Mouse (Mus musculus) midbrain, embryonic 11.5 days (tissue): ENCODE results near the gene St14. TPM values are rescaled to one million over a fixed set of nuclear protein-coding genes. Genes with fewer than 3 reads are reported as not detected.

ENCODE experiments used
- ATAC-seq: fragments of 200-750 bp; cut with Nextera tagmentation; 2 replicates; pipeline ENCODE4 v1.8.0; 2017; ENCODE audit warnings: moderate TSS enrichment, moderate library complexity; ENCODE audit not compliant: low FRiP score
- DNase-seq: peaks from one replicate; pipeline ENCODE4 v3.0.0; 2015; ENCODE audit warnings: low spot score; ENCODE audit errors: missing footprints
- H3K27ac ChIP-seq: fragments of 300-500 bp; sonication (generic); 2 replicates; pipeline ENCODE4 v1.5.1; 2014; ENCODE audit warnings: low read depth, low read length
- H3K27me3 ChIP-seq: fragments of 300-500 bp; sonication (generic); 2 replicates; pipeline ENCODE4 v1.6.1; 2014; ENCODE audit warnings: mild to moderate bottlenecking, low read length, moderate library complexity, mixed read lengths; ENCODE audit not compliant: control insufficient read depth, insufficient read depth
- H3K36me3 ChIP-seq: fragments of 300-500 bp; sonication (generic); 2 replicates; pipeline ENCODE4 v1.6.1; 2014; ENCODE audit warnings: mild to moderate bottlenecking, low read length, moderate library complexity, mixed read lengths; ENCODE audit not compliant: control insufficient read depth, insufficient read depth
- H3K4me1 ChIP-seq: fragments of 300-500 bp; sonication (generic); 2 replicates; pipeline ENCODE4 v1.6.1; 2014; ENCODE audit warnings: low read length; ENCODE audit not compliant: control insufficient read depth, insufficient read depth
- H3K4me2 ChIP-seq: fragments of 300-500 bp; sonication (generic); 2 replicates; pipeline ENCODE4 v1.6.1; 2014; ENCODE audit warnings: mild to moderate bottlenecking, moderate library complexity
- H3K4me3 ChIP-seq: fragments of 300-500 bp; sonication (generic); 2 replicates; pipeline ENCODE4 v1.5.1; 2014; ENCODE audit warnings: low read depth, low read length
- H3K9ac ChIP-seq: fragments of 300-500 bp; sonication (generic); 2 replicates; pipeline ENCODE4 v1.6.1; 2014; ENCODE audit warnings: low read length
- H3K9me3 ChIP-seq: fragments of 300-500 bp; sonication (generic); 2 replicates; pipeline ENCODE4 v1.6.1; 2016; ENCODE audit warnings: low read length; ENCODE audit not compliant: control insufficient read depth
- WGBS: fragments of 180-500 bp; shearing (Covaris S2); extraction: QIAGEN DNeasy Blood & Tissue Kit; methylation state at CpG from one replicate; pipeline ENCODE4 v1.1.7; 2014; 5-methylcytosine and 5-hydroxymethylcytosine counted together
- polyA plus RNA-seq: library from polyadenylated mRNA; unstranded; fragments of >200 nt; fragmentation: Nextera tagmentation; extraction: Ambion mirVana; gene quantifications from 2 replicates; pipeline ENCODE4 v1.2.1, GENCODE M21; 2014

The St14 gene
- polyA plus RNA-seq, 1 experiment from 2014 or later = 0.60 TPM

DNA sequence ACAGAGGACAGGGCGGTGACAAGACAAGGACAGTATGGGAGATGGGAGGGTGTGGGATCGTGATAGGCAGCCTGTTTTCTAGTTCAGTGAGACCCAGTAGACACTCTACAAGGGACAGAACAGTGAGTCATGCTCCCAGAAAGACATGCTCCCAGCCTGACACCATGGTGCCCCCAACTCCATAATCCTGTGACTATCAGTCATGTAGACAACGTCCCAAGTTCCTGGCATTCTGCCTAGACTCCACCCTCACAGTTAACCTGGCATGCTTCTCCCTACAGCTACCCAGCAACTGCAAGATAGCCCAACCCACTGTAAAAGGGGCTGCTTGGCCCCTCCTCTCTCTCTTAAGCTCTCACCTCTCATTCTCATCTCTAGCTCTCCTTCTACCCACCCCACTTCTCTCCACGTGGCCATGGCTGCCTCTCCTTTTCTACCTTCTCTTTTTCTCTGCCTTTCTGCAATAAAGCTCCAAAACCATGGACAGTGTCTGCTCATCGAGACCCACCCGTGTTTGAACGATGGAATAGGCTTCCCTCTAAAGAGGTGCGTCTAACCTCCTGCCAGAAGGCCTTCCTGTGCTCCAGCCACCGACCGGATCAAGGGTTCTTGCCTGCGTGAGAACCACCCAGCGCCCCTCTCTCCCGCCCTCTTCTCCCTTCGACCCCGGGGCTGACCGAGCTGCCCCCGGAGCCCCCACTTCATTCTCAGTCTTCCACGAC is 39.4 kb downstream of the St14 start:
- WGBS = 88% methylated on average over 18 of the region's 18 CpGs

DNA sequence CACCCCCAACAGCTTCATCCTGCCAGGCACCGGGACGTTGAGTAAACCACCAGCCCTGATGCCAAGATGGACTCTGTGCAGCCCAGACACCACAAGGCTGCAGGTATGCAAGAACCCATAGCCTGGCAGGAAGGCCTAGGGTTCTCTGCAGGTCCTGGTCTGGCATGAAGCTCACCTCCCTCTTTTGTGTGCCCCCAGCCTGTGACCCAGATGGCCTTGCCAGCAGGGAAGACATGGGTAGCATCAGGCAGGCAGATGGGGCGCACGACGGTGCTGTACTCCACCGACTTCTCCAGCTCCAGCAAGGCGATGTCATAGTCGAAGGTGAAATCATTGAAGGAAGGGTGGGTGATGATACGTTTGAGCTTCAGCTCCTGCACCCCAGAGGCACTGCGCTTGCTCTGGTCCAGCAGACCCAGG is 40.5 kb downstream of the St14 start:
- Histone ChIP-seq H3K36me3 (no peaks in the 10 kb centered on the region), H3K27me3 (no peaks in the 10 kb centered on the region), H3K9ac (no peak overlapping the region), H3K4me1 (no peaks in the 10 kb centered on the region), H3K4me3 (no peak overlapping the region), H3K9me3 (no peaks in the 10 kb centered on the region), H3K27ac (no peak overlapping the region), H3K4me2 (no peak overlapping the region)
- DNase-seq = no peak
- no peak for ATAC-seq
- WGBS = 96% methylated on average over 10 of the region's 10 CpGs

More for the DNA sequence above, 39.4 kb downstream of the St14 start:
- no peak overlapping the region for H3K9ac ChIP-seq
- ATAC-seq (no peak), DNase-seq (no peak)
- H3K27ac ChIP-seq = no peak overlapping the region
- no peak overlapping the region for H3K4me2 ChIP-seq
- no peak overlapping the region for H3K4me3 ChIP-seq
- no peaks in the 10 kb centered on the region for H3K4me1 ChIP-seq
- H3K9me3 ChIP-seq = no peaks in the 10 kb centered on the region
- H3K36me3 ChIP-seq = no peaks in the 10 kb centered on the region
- no peaks in the 10 kb centered on the region for H3K27me3 ChIP-seq

DNA sequence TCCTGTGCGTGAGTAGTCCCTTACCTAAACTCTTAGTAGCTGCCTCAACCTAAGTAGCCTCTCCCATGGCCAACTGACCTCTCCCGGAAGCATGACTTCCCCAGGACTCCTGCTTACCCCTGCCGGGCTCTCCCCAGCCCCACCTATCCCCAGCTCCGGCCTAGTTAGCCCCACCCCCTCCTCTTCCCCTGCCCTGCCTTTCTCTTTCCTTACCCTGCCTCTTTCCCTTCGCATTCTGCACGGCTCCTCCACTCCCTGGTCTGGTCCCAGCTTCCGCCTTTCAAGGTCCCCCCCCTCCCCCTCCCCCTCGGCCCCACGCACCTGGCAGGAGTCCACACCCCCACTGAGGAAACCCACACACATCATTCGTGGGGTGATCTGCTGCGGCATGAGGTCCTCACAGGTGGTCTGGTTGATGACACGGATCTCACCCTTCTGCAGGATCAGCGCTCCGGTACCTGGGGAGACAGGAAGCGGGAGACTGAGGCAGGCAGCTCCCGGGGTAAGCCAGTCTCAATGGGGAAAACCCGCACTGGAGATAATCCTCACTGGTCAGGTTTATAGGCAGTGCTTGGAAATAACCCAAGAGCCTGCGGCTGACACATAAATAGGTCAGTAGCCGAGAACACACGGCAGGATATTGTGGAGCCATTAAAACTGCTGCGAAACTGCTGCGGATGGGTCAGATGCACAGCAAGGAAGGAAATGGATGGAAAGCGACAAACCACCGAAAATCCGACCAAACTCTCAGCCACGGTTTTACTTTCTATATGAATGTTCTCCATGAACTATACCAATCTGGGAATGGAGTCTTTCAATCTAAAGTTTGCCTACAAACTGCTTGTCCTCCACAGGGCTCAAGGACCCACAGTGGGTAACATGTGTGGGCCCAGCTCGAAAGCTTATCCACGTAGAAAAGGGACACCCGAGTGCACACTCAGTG is 41.3 kb downstream of the St14 start:
- no peaks in the 10 kb centered on the region for H3K36me3 ChIP-seq
- H3K4me1 ChIP-seq = no peaks in the 10 kb centered on the region
- H3K27ac ChIP-seq = no peak overlapping the region
- H3K9ac ChIP-seq = no peak overlapping the region
- ATAC-seq (no peak), DNase-seq (no peak)
- WGBS = 82% methylated on average over 29 of the region's 29 CpGs
- no peak overlapping the region for H3K4me3 ChIP-seq
- H3K4me2 ChIP-seq = no peak overlapping the region
- H3K27me3 ChIP-seq = no peaks in the 10 kb centered on the region
- H3K9me3 ChIP-seq = no peaks in the 10 kb centered on the region

DNA sequence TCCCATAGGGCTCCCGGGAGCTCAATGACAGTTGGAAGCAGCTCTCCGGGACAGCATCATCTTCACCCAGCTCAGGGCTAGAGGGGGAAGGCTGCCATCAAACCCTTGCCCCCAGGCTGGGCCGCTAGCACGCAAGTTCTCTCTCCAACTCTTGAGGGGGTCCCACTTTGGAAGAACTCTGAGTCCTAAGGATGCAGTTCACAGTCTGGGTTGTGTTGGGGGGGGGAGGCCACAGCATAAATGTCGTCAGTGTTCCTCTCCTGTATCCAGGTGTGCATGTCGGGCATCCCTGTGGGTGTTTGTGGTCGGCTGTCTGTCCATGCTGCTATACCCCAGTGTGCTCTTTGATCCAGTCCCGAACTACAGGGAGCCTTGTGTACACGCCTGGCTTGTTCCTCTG is 42.1 kb downstream of the St14 start:
- Histone ChIP-seq H3K9me3 (no peaks in the 10 kb centered on the region), H3K4me2 (no peak overlapping the region), H3K27me3 (no peaks in the 10 kb centered on the region), H3K36me3 (no peaks in the 10 kb centered on the region), H3K4me3 (no peak overlapping the region), H3K4me1 (no peaks in the 10 kb centered on the region), H3K27ac (no peak overlapping the region), H3K9ac (no peak overlapping the region)
- ATAC-seq = no peak
- no peak for DNase-seq
- 87% methylated on average over 9 of the region's 9 CpGs for WGBS

DNA sequence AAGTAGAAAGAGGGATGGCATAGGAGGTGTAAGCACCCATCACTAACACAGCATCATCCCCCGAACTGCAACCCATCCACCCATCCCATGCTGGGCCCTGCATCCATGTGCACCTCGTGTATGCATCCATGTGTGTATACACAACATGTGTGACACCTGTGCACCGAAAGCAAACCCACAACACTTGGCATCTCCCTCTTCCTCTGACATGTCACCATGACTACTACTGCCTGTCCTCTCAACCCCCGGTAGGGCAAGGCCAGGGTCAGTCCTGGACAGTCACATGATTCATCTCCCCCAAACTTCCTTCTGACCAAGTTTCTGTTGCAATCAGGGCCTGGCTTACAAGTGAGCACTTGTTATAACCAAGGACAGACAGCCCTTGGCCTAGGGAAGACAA is 42.8 kb downstream of the St14 start:
- Histone ChIP-seq H3K4me2 (no peak overlapping the region), H3K27me3 (no peaks in the 10 kb centered on the region), H3K4me3 (no peak overlapping the region), H3K4me1 (no peaks in the 10 kb centered on the region), H3K9me3 (no peaks in the 10 kb centered on the region), H3K36me3 (no peaks in the 10 kb centered on the region), H3K27ac (no peak overlapping the region), H3K9ac (no peak overlapping the region)
- ATAC-seq (no peak), DNase-seq (no peak)
- WGBS = 91% methylated on average over 4 of the region's 4 CpGs

DNA sequence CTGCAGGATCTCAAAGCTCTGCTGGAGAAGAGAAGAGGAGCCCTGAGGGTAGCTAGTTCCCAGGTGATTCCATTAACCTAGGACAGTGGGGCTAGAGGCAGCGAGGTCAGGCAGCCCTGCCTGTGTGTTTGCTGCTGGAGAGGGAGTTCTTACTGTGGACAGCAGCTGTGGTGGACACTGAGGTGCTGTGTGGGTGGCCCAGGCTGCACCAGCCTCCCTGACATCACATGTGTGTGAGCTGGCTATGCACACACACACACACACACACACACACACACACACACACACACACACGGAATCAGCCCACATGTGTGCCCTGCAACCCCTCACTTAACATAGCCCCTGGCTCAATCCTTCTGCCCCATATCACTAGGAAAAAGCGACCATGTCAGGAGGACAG is 43.5 kb downstream of the St14 start:
- no peak overlapping the region for H3K4me2 ChIP-seq

DNA sequence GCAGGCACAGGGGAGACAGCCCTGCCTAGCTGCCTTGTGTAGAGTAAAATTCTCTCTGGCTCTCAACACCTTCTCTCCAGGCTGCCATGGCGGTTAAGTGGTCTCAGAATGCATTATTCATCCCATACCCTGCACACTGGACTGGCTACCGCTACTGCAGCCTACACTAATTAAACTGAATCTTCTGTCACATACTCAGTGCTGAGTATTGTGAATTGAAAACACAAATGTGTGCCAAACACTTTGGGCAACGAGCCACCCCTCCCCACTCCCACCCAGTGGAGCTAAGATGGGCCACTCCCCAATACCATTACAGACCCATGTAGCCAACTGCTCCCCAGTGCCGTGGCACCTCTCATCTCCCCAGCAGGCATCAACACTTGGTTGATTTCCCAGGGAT is 44.2 kb downstream of the St14 start:
- Histone ChIP-seq H3K27ac (no peak overlapping the region), H3K9ac (no peak overlapping the region), H3K4me3 (no peak overlapping the region), H3K9me3 (no peaks in the 10 kb centered on the region), H3K4me1 (no peaks in the 10 kb centered on the region), H3K36me3 (no peaks in the 10 kb centered on the region), H3K27me3 (no peaks in the 10 kb centered on the region), H3K4me2 (no peak overlapping the region)
- ATAC-seq = no peak
- DNase-seq = no peak
- 76% methylated on average over 4 of the region's 4 CpGs for WGBS

More for the DNA sequence above, 43.5 kb downstream of the St14 start:
- no peaks in the 10 kb centered on the region for H3K36me3 ChIP-seq
- DNase-seq (no peak), ATAC-seq (no peak)
- no peaks in the 10 kb centered on the region for H3K4me1 ChIP-seq
- H3K9me3 ChIP-seq = no peaks in the 10 kb centered on the region
- no peak overlapping the region for H3K9ac ChIP-seq
- H3K27ac ChIP-seq = no peak overlapping the region
- 68% methylated on average over 3 of the region's 3 CpGs for WGBS
- no peaks in the 10 kb centered on the region for H3K27me3 ChIP-seq
- no peak overlapping the region for H3K4me3 ChIP-seq

DNA sequence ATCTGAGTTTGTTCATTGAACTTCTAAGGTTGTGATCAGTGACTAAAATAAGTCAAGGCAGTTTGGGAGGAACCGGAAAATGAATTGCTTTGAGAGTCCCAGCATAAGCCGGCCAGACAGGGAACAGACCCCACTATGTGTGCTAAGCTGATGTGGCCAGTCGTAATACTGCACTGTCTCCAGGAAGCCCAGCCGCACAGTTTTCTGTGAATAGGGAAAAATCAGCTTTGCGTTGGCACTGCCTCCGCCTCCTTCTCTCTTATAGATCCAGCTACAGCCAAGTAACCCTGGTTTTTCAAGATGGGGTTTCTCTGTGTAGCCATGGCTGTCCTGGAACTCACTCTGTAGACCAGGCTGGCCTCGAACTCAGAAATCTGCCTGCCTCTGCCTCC is 44.9 kb downstream of the St14 start:
- Histone ChIP-seq H3K27me3 (no peaks in the 10 kb centered on the region), H3K9ac (no peak overlapping the region), H3K4me3 (no peak overlapping the region), H3K36me3 (no peaks in the 10 kb centered on the region), H3K4me1 (0 out of 2 replicates have a peak, but pooled peaks cover 3% of the 10 kb centered on the region), H3K9me3 (no peaks in the 10 kb centered on the region), H3K27ac (no peak overlapping the region), H3K4me2 (no peak overlapping the region)
- 78% methylated on average over 7 of the region's 7 CpGs for WGBS
- DNase-seq = no peak
- ATAC-seq = no peak
